ENCODE assay signal across 29 mouse cellular contexts in genomic region chr13:31076541-31076940, GRCm38 (mm10).
DNase-seq lines count a peak whose midpoint lies in the region; ATAC-seq lines count a peak whose summit lies in the region.
"Had no signal": no experiment of that assay in that cellular context is flagged by ENCODE, and none has a peak within 500 bp of the region (broad histone marks: within the 10 kb centered on the region; RNA-seq: fewer than 3 reads in every experiment).

No protein-coding gene starts in this region.

- ATAC-seq in embryonic facial prominence, embryonic 14.5 days (ENCODE audit: low read depth), result no peak
- peak; percentile 84 for ATAC-seq in lung, embryonic 16.5 days (ENCODE audit: low read depth)
- ATAC-seq in monocyte, adult 5-6 weeks (replicated peaks; ENCODE audit: insufficient number of reproducible peaks, low FRiP score, low TSS enrichment, poor library complexity, severe bottlenecking), result no peak
- ATAC-seq: hindbrain, postnatal 0 days; intestine, embryonic 15.5 days; liver, postnatal 0 days had no signal

- H3K9ac ChIP-seq in embryonic facial prominence, embryonic 14.5 days (ENCODE audit: low read depth, low read length), result no peak overlapping the region
- H3K9ac ChIP-seq in lung, embryonic 16.5 days (ENCODE audit: low read length), result no peak overlapping the region
- H3K9ac ChIP-seq: embryonic facial prominence, embryonic 12.5 days; forebrain, embryonic 12.5 days; hindbrain, embryonic 12.5 days; intestine, embryonic 15.5 days; limb, embryonic 13.5 days; liver, postnatal 0 days; midbrain, embryonic 12.5 days; neural tube, embryonic 13.5 days had no signal

- peak; percentile 12 for DNase-seq in adipocyte (ENCODE audit: low spot score)
- peak; percentile 25 for DNase-seq in embryonic facial prominence, embryonic 14.5 days (ENCODE audit: low spot score)
- peak; percentile 60 for DNase-seq in lung, postnatal 36 days
- DNase-seq in heart, adult 11 months, result no peak
- DNase-seq: adrenal gland, adult 8-10 months; B cell, adult 2 months; cerebellum, adult 9-11 months; gastrocnemius, postnatal 25 days; heart, adult 18-20 months; heart, postnatal 36 days; kidney, adult 2 months; kidney, postnatal 36 days; liver, postnatal 0 days; right cerebral cortex, postnatal 14 days had no signal

- H3K4me2 ChIP-seq in embryonic facial prominence, embryonic 14.5 days (ENCODE audit: low read depth, low read length), result no peak overlapping the region
- no peak overlapping the region for H3K4me2 ChIP-seq in lung, embryonic 16.5 days (ENCODE audit: low read depth, low read length)
- H3K4me2 ChIP-seq: embryonic facial prominence, embryonic 12.5 days; forebrain, embryonic 12.5 days; heart, embryonic 11.5 days; hindbrain, embryonic 12.5 days; intestine, embryonic 15.5 days; limb, embryonic 13.5 days; liver, embryonic 11.5 days; midbrain, embryonic 12.5 days; neural tube, embryonic 13.5 days had no signal

- no peaks in the 10 kb centered on the region for H3K9me3 ChIP-seq in embryonic facial prominence, embryonic 14.5 days (ENCODE audit: control insufficient read depth, low read length)
- H3K9me3 ChIP-seq in lung, embryonic 16.5 days (ENCODE audit: control insufficient read depth, low read length), result no peaks in the 10 kb centered on the region
- H3K9me3 ChIP-seq: embryonic facial prominence, embryonic 12.5 days; forebrain, embryonic 12.5 days; hindbrain, embryonic 12.5 days; intestine, embryonic 15.5 days; limb, embryonic 13.5 days; megakaryocyte, embryonic 14.5 days; midbrain, embryonic 12.5 days; neural tube, embryonic 13.5 days had no signal

- no peak overlapping the region for H3K27ac ChIP-seq in embryonic facial prominence, embryonic 14.5 days (replicated peaks; ENCODE audit: low read depth, low read length)
- H3K27ac ChIP-seq in lung, embryonic 16.5 days (ENCODE audit: low read length), result no peak overlapping the region
- H3K27ac ChIP-seq: embryonic facial prominence, embryonic 12.5 days; forebrain, embryonic 12.5 days; hindbrain, embryonic 12.5 days; hindbrain, postnatal 0 days; intestine, embryonic 15.5 days; layer of hippocampus, adult 2 months; left cerebral cortex, adult 2 months; limb, embryonic 13.5 days; midbrain, embryonic 12.5 days; neural tube, embryonic 13.5 days had no signal

- no peaks in the 10 kb centered on the region; the same call in 1 of the 2 replicates for H3K4me1 ChIP-seq in embryonic facial prominence, embryonic 14.5 days (ENCODE audit: control insufficient read depth, insufficient read depth, low read length)
- H3K4me1 ChIP-seq in lung, embryonic 16.5 days (replicated peaks; ENCODE audit: control insufficient read depth, insufficient read depth, low read length), result 0 out of 2 replicates have a peak, but pooled peaks cover 4% of the 10 kb centered on the region
- H3K4me1 ChIP-seq: forebrain, embryonic 12.5 days; hindbrain, embryonic 12.5 days; intestine, embryonic 15.5 days; midbrain, embryonic 12.5 days; neural tube, embryonic 13.5 days had no signal

- peaks cover 19% of the 10 kb centered on the region for H3K27me3 ChIP-seq in embryonic facial prominence, embryonic 14.5 days (replicated peaks; ENCODE audit: control insufficient read depth, insufficient read depth, low read length)
- H3K27me3 ChIP-seq in lung, embryonic 16.5 days (ENCODE audit: control insufficient read depth, insufficient read depth, low read depth, low read length), result peaks cover 4% of the 10 kb centered on the region

- 39% methylated on average over 5 of the region's 5 CpGs for WGBS in embryonic facial prominence, embryonic 14.5 days
- WGBS in lung, embryonic 16.5 days, result 36% methylated on average over 5 of the region's 5 CpGs

- H3K36me3 ChIP-seq in embryonic facial prominence, embryonic 14.5 days (ENCODE audit: control insufficient read depth, insufficient read depth, low read length), result no peaks in the 10 kb centered on the region
- no peaks in the 10 kb centered on the region for H3K36me3 ChIP-seq in lung, embryonic 16.5 days (ENCODE audit: control insufficient read depth, insufficient read depth, low read length)
- H3K36me3 ChIP-seq: embryonic facial prominence, embryonic 12.5 days; forebrain, embryonic 12.5 days; hindbrain, embryonic 12.5 days; intestine, embryonic 15.5 days; limb, embryonic 13.5 days; midbrain, embryonic 12.5 days; neural tube, embryonic 13.5 days had no signal

- no peak overlapping the region for H3K4me3 ChIP-seq in embryonic facial prominence, embryonic 14.5 days (ENCODE audit: low read depth, low read length)
- H3K4me3 ChIP-seq in lung, embryonic 16.5 days (ENCODE audit: low read length), result no peak overlapping the region
- H3K4me3 ChIP-seq: embryonic facial prominence, embryonic 12.5 days; forebrain, embryonic 12.5 days; hindbrain, embryonic 12.5 days; intestine, embryonic 15.5 days; layer of hippocampus, adult 2 months; left cerebral cortex, adult 2 months; limb, embryonic 13.5 days; megakaryocyte, embryonic 14.5 days; midbrain, embryonic 12.5 days; neural tube, embryonic 13.5 days had no signal
